Mouse (Mus musculus) heart, embryonic 14.5 days (tissue): ENCODE results near the gene Pik3cg. TPM values are rescaled to one million over a fixed set of nuclear protein-coding genes. Genes with fewer than 3 reads are reported as not detected.
A peak's percentile ranks its signal among the peaks of the same experiment; 100 is the strongest.

Source experiments
- ATAC-seq: fragments of 200-750 bp; cut with Nextera tagmentation; 2 replicates; pipeline ENCODE4 v1.8.0; 2017; ENCODE audit warnings: low read depth, moderate TSS enrichment; ENCODE audit not compliant: insufficient number of reproducible peaks, insufficient read depth, low FRiP score
- H3K27ac ChIP-seq, 2 experiments: fragments of 200-500 bp in 1 of 2; fragments of 300-500 bp in 1 of 2; sonication (generic) in 1 of 2; replicated peaks in 1 of 2; 2 replicates each; pipeline ENCODE4 v1.5.1; 2012 to 2014; ENCODE audit warnings: low read depth in 2 of 2, low read length in 2 of 2, control low read depth in 1 of 2, mild to moderate bottlenecking in 1 of 2, mixed read lengths in 1 of 2; ENCODE audit not compliant: control insufficient read depth in 1 of 2, insufficient read depth in 1 of 2
- H3K27me3 ChIP-seq: fragments of 300-500 bp; sonication (generic); 2 replicates; pipeline ENCODE4 v1.6.1; 2014; ENCODE audit warnings: mild to moderate bottlenecking, low read length, control low read depth; ENCODE audit not compliant: control insufficient read depth, insufficient read depth
- H3K36me3 ChIP-seq: fragments of 300-500 bp; sonication (generic); 2 replicates; pipeline ENCODE4 v1.6.1; 2014; ENCODE audit warnings: mild to moderate bottlenecking, control low read depth, low read length, mixed read lengths; ENCODE audit not compliant: control insufficient read depth, insufficient read depth
- H3K4me1 ChIP-seq, 2 experiments: fragments of 200-500 bp in 1 of 2; fragments of 300-500 bp in 1 of 2; sonication (generic) in 1 of 2; 2 replicates each; pipeline ENCODE4 v1.6.1; 2012 to 2014; ENCODE audit warnings: low read length in 2 of 2, control low read depth in 1 of 2, mixed read lengths in 1 of 2; ENCODE audit not compliant: control insufficient read depth in 2 of 2, insufficient read depth in 2 of 2
- H3K4me2 ChIP-seq: fragments of 300-500 bp; sonication (generic); 2 replicates; pipeline ENCODE4 v1.6.1; 2014; ENCODE audit warnings: mild to moderate bottlenecking, low read length
- H3K4me3 ChIP-seq, 2 experiments: fragments of 200-500 bp in 1 of 2; fragments of 300-500 bp in 1 of 2; sonication (generic) in 1 of 2; 2 replicates each; pipeline ENCODE4 v1.5.1; 2012 to 2014; ENCODE audit warnings: low read length in 2 of 2, mild to moderate bottlenecking in 2 of 2, control low read depth in 1 of 2, low read depth in 1 of 2, moderate library complexity in 1 of 2; ENCODE audit not compliant: control insufficient read depth in 1 of 2, insufficient read depth in 1 of 2
- H3K9ac ChIP-seq: fragments of 300-500 bp; sonication (generic); 2 replicates; pipeline ENCODE4 v1.6.1; 2014; ENCODE audit warnings: mild to moderate bottlenecking, low read length
- H3K9me3 ChIP-seq: fragments of 300-500 bp; sonication (generic); 2 replicates; pipeline ENCODE4 v1.6.1; 2016; ENCODE audit warnings: low read length, control low read depth; ENCODE audit not compliant: control insufficient read depth
- WGBS: fragments of 180-500 bp; shearing (Covaris S2); extraction: QIAGEN DNeasy Blood & Tissue Kit; methylation state at CpG from one replicate; pipeline ENCODE4 v1.1.7; 2014; 5-methylcytosine and 5-hydroxymethylcytosine counted together
- polyA plus RNA-seq: library from polyadenylated mRNA; unstranded; fragments of >200 nt; fragmentation: Nextera tagmentation; extraction: Ambion mirVana; gene quantifications from 2 replicates; pipeline ENCODE4 v1.2.1, GENCODE M21; 2014

Pik3cg gene
- polyA plus RNA-seq, 1 experiment from 2014 or later = 1.9 TPM

DNA sequence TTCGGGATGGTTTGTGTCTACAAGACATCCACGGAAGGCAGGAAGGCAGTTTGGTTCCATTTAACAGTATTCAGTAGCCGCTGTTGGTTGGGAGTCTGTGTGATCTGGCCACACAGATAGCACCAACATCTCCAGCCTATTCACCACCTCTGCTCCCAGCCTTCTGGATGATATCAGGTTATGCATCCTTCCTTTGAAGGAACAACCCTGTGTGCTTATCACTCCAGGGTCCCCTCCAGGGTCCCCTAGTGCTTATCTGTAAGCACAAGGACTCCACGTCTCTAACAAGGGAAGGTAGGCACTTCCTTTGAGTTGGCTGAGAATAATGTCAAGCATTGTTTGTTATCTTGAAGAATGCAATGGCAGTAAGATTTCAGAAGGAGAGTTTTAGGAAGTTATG, 65.3 kb downstream of the Pik3cg start:
- ATAC-seq = no peak
- Histone ChIP-seq H3K9me3 (no peaks in the 10 kb centered on the region), H3K27ac (no peak overlapping the region), H3K4me2 (no peak overlapping the region), H3K4me3 (no peak overlapping the region), H3K27me3 (no peaks in the 10 kb centered on the region), H3K36me3 (no peaks in the 10 kb centered on the region), H3K9ac (no peak overlapping the region), H3K4me1 (peaks cover 0 to 6% of the 10 kb centered on the region in 2 experiments; a peak in 3 of 4 replicates)
- WGBS = 30% methylated on average over 4 of the region's 4 CpGs

DNA sequence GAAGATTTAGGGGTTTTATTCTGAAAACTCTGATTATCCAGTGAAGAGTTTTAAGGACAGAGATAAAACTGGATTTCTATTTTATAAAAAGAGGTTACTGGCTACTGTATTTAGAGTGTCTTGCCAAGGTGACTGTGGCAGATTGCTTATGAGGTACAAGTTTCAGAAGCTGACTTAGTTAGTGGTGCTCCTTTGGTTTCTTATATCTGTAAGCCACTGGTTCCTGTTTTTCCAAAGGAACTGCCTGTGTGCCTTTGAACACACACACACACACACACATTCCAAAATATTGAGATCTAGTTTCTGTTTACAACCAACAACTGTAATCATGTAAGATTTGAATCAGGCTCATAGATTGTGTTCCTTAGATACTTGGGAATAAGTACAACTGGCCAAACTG, 66.7 kb downstream of the Pik3cg start:
- no peaks in the 10 kb centered on the region for H3K27me3 ChIP-seq
- H3K36me3 ChIP-seq = no peaks in the 10 kb centered on the region
- no peak overlapping the region for H3K9ac ChIP-seq
- H3K4me2 ChIP-seq = no peak overlapping the region
- peaks cover 0 to 6% of the 10 kb centered on the region in 2 experiments; a peak in 3 of 4 replicates for H3K4me1 ChIP-seq
- ATAC-seq = no peak
- H3K9me3 ChIP-seq = no peaks in the 10 kb centered on the region
- H3K27ac ChIP-seq = no peak overlapping the region
- H3K4me3 ChIP-seq = no peak overlapping the region

DNA sequence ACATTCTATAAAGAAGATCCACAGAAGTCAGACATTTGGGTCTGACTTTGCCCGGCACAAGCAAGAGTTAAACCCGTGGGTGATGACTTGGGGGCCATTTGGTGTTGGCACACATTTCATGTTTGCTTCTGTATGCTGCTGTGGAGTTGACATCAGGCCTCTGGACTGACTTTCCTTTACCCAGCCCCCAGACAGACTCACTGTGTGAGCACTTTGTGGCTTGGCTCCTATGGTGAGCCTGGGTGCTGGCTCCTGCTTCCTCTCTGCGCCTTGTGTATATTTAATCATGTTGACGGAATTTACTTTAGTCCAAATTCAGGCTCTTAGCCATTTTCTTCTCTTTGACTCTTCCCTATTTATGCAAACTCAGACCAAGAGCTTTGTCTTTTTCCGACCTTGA, 69.6 kb downstream of the Pik3cg start:
- ATAC-seq = no peak

DNA sequence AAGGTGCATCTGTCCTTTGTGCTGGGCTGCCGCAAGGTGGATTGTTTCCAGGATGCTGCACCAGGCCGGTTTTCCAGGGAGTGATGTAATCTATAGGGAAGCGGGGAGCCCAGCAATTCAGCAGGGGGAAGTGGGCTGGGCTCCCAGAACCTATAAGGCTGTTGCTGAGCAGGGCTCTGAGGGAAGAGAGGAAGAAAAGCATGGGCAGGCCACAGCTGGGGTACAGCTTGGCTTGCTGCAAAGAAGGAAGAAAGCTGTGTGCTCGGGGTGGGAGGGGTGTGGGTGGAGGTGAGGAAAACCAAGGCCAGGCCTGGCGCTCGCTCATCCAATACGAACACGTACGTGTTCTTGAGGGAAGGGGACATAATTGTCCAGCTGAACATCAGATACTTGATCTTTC, 70.1 kb downstream of the Pik3cg start:
- no peaks in the 10 kb centered on the region for H3K36me3 ChIP-seq
- H3K9ac ChIP-seq = no peak overlapping the region
- WGBS = 74% methylated on average over 9 of the region's 9 CpGs
- H3K27ac ChIP-seq = no peak overlapping the region
- H3K4me3 ChIP-seq = no peak overlapping the region
- no peak overlapping the region for H3K4me2 ChIP-seq
- H3K27me3 ChIP-seq = no peaks in the 10 kb centered on the region
- peaks cover 0 to 5% of the 10 kb centered on the region in 2 experiments; a peak in 3 of 4 replicates for H3K4me1 ChIP-seq
- ATAC-seq = 0 out of 2 replicates have a peak, but pooled peaks have one; percentile 43
- H3K9me3 ChIP-seq = no peaks in the 10 kb centered on the region

More for the DNA sequence above, 69.6 kb downstream of the Pik3cg start:
- Histone ChIP-seq H3K27me3 (no peaks in the 10 kb centered on the region), H3K27ac (no peak overlapping the region), H3K4me3 (no peak overlapping the region), H3K36me3 (no peaks in the 10 kb centered on the region), H3K9ac (no peak overlapping the region), H3K9me3 (no peaks in the 10 kb centered on the region), H3K4me1 (peaks cover 0 to 6% of the 10 kb centered on the region in 2 experiments; a peak in 3 of 4 replicates), H3K4me2 (no peak overlapping the region)
- 73% methylated on average over 5 of the region's 5 CpGs for WGBS

DNA sequence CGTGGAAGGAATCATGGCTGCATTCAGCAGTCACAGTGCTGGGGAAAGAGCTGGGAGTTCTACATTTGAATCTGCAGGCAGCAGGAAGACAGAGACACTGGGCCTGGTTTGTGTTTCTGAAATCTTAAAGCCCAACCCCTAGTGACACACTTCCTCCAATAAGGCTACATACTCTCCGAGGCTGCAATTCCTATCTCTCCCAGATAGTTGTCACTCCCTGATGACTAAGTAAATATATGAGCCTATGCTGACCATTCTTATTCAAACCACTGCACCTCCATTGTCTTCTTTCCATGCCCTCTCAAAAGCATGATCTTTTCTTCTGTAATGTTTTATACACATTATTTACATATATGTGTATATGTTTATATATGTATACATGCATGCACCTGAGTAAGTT, 70.9 kb downstream of the Pik3cg start:
- Histone ChIP-seq H3K27ac (no peak overlapping the region), H3K4me2 (no peak overlapping the region), H3K36me3 (no peaks in the 10 kb centered on the region), H3K9ac (no peak overlapping the region), H3K27me3 (no peaks in the 10 kb centered on the region), H3K4me3 (no peak overlapping the region), H3K9me3 (no peaks in the 10 kb centered on the region), H3K4me1 (no peaks in the 10 kb centered on the region; a peak in 2 of 4 replicates)
- 53% methylated on average over 2 of the region's 2 CpGs for WGBS
- no peak for ATAC-seq

DNA sequence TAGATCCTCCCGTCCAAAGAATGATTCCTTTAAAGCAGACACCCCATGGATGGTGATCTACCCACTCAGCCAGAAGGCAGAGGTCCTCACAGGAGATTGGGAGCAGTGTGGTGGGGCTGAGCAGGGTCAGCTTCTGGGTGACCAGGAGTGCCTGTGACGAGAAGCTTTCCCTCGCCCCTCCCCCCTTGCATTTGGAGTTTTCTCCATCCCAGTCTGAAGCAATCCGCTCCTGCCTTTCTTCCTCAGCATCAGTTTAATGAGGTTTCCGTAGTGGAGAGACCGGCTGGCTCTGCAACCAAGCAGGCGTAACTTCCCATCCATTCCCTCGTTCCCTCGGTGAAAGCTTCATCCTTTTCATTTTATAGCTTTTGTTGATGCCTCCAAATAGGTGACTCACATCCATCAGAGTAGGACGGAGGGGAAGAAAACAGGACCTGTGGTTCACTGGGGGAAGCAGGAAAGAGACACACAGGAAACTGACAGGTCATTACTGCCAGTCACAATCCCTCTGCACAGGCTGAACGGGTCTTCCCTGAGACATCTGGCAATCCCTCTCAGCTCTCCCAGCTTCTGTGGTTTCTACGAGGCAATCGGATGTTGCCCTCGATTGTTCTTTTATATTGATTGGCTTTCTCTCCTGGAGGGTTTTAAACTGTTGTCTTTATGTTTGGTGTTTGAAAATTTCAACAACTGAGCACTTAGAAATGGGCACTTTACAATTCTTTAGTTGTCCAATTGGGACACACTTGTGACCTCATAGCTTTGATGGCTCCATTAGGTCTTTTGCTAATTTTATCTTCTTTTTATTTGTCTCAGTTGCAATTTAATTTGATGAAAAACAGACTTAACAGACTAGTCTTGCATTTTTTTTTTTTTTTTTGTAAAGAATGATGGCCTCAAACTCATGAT, 80.6 kb downstream of the Pik3cg start:
- H3K4me1 ChIP-seq = peaks cover 2 to 8% of the 10 kb centered on the region in 2 experiments; a peak in 2 of 4 replicates
- no peak overlapping the region for H3K4me3 ChIP-seq
- no peak overlapping the region for H3K27ac ChIP-seq
- H3K36me3 ChIP-seq = no peaks in the 10 kb centered on the region
- no peak overlapping the region for H3K4me2 ChIP-seq
- H3K9ac ChIP-seq = no peak overlapping the region
- ATAC-seq = no peak
- no peaks in the 10 kb centered on the region for H3K27me3 ChIP-seq
- no peaks in the 10 kb centered on the region for H3K9me3 ChIP-seq
- 44% methylated on average over 14 of the region's 14 CpGs for WGBS

DNA sequence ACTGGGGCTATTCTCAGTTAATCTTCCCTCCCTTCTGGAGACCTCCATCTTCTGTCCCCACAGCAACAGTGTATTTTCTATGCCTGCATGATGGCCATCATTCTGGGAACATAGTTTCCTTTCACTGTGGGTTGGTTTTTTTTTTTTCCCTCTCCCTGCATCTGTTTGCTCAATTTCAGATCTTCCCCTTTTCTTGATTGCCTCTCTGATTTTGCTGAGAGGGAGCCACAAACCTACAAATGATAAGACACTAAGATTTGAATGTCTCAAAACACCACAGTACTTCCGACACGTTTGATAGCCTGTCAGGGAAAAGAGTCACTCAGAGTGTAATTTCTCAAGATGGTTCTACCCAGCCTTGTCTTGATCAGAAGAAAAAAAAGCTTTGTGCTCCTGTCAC, 81.3 kb downstream of the Pik3cg start:
- ATAC-seq = no peak
- Histone ChIP-seq H3K4me1 (peaks cover 2 to 8% of the 10 kb centered on the region in 2 experiments; a peak in 2 of 4 replicates), H3K27me3 (no peaks in the 10 kb centered on the region), H3K27ac (no peak overlapping the region), H3K36me3 (no peaks in the 10 kb centered on the region), H3K4me2 (no peak overlapping the region), H3K4me3 (no peak overlapping the region), H3K9ac (no peak overlapping the region), H3K9me3 (no peaks in the 10 kb centered on the region)
- 46% methylated on average over 2 of the region's 2 CpGs for WGBS
